Mouse (Mus musculus) lung, postnatal 4 days (tissue): Measurements from ENCODE around the gene Igbp1b.

ENCODE experiments used
- DNase-seq, 2 experiments: peaks; one replicate each; pipeline ENCODE4 v3.0.0; 2021

Gene Igbp1b

GRCm38 (mm10) chr6:138658516-138658915, at the start of gene Igbp1b:
Igbp1b (minus strand) TSS chr6:138658544.
- no peak for DNase-seq

- no peak for DNase-seq
Measured at GRCm38 (mm10) chr6:138682959-138683358, 24.6 kb upstream of the Igbp1b start.

- DNase-seq: no peak
Measured at GRCm38 (mm10) chr6:138672704-138673141, 14.4 kb upstream of the Igbp1b start.

DNA sequence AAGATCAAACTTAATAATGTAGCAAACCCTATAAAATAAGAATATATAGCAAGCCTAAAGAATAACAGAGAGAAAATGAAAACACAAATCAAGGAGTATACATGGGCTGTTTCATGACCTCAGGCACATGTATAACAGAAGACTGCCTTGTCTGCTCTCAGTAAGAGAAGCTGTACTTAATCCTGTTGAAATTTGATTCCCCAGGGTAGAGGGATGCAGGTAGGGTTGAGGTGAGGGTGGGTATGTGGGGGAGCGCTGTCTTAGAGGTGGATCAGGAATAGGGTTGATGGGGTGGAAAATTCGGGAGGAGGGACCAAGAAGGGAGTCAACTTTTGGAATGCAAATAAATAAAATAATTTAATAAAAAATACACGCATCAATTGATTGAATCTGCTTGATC, 7.1 kb upstream of the Igbp1b start:
- no peak for DNase-seq

- no peak for DNase-seq
Measured at GRCm38 (mm10) chr6:138645604-138646003, 12.7 kb downstream of the Igbp1b start.

DNA sequence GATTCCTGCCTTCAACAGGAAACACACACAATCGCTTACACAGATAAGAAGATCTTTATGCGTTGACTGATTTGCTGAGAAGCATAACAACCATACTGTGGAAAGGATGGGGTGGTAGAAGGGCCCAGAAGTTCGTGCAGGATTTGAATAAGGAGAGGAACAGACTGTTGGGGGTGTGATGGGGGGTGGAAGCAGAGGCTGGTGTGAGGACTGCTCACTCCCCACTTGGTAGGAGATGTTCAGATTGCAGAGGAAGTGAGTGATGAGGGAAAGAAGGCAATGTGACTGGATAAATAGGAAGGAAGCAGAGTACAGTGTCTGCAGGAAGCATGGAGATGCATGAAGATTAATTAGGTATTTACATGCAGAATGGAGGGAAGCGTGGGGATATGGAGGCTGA, 19.0 kb downstream of the Igbp1b start:
- no peak for DNase-seq

- DNase-seq: no peak
Measured at GRCm38 (mm10) chr6:138620786-138621185, 37.6 kb downstream of the Igbp1b start.

- no peak for DNase-seq
Measured at GRCm38 (mm10) chr6:138618396-138618795, 39.9 kb downstream of the Igbp1b start.
